Mouse (Mus musculus): ENCODE measurements around the gene Stx7.

Stx7 gene

DNA sequence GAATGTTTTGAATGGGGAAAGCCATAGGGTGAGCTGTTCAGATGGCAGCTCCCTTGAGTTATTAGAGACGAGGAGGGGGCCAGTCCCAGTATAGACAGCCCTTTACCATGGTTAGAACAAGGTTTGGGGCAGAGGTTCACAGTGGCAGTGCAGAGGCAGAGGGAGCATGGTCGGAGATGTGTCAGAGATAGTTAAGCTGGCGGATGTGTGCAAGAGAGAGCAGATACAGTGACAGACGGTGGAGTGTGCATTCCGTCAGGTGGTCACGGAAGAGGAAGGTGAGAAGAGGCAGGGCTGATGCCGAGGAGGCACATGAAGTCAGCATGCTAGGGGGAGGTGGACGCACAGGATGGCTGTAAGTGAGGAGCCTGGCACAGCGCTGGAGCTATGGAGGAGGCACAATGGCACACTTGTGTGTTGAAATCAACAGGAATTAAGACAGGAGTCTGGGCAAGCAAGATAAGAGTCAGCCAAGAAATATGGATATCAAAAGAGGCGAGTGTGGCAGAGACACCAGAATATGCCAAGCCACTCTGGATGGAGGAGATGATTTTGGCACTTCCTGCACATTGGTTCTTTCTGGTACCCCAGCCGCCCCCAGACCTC is 19.0 kb downstream of the Stx7 start:
- no peak for DNase-seq

DNA sequence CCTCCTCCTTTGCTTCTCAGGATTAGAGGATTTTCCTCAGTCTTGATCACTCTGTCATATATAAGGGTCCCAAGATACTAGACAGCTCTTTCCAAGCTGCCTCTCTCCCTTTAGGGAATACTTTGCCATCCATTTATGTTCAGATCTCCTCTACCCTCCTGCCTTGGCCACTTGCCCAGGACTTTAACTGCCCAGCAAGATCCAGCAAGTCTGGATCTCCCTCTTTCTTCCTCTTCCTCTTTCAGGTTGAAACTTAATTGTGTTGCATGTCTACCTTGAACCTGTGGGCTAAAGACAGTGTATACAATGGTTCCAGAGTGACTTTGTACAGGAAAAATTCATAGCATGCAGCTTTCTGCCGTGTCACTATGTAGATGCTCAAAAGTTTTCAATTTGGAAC is 19.8 kb downstream of the Stx7 start:
- no peak for DNase-seq

DNA sequence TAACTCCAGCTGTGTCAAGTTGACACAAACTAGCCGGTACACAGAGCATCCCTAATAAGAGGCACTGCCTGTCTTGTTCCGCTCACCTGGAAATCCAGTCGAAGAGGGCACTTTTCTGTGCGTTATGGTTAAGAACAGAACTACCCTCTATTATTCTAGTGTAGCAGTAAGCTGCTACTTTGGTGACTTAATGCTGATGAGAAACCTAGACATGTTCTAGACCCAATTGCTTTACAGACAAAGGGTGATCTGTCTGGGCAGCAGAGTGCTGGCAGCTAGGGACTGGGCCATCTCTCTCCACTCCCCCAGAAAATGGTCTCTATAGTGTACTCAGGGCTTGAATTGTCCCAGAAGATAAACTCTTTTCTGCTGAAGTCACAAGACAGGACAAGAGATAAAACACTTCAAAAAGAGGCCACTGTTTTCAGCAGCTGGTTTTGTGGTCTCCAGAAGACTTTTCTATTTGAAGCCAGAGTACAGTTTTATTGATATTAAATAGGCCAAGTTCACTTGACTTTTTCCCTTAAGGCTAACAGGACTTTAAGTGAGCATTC is 22.9 kb downstream of the Stx7 start:
- DNase-seq: no peak

DNA sequence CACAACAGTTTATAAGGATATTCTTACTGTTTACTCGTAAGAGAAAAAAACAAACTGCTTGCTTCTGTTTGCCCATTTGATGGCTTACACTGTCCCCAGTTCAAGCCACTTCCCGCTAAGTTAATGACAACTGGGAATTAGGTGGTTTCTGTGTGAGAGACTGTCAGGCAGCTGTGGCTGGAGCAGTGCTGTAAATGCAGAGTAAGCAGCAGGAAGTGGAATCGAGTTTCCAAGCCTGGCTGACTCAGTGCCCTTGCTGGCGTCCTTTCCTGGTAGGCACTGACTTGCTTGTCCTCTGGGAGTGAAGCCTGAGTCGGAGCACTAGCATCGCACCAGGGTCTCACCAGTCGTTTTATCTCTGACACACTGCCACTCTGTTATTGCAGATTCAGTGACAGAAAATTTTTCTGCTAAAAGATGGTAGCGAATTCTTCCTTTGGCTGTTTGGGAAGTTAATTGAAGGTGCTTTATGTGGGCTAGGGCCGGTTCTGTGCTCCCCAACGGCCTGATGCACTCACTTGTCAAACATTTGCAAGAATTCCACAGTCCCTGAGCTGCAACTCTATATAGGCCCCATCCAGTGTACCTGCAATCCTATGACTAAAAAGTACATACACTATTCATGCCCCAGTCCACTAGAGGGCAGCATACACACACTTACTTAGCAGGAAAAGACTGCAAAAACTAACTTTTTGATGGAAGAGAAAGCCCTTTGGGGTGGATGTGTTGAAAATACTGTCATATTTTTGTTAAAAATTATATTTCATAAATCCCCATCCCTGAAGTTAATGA is 24.3 kb downstream of the Stx7 start:
- DNase-seq: peak; percentile 87

DNA sequence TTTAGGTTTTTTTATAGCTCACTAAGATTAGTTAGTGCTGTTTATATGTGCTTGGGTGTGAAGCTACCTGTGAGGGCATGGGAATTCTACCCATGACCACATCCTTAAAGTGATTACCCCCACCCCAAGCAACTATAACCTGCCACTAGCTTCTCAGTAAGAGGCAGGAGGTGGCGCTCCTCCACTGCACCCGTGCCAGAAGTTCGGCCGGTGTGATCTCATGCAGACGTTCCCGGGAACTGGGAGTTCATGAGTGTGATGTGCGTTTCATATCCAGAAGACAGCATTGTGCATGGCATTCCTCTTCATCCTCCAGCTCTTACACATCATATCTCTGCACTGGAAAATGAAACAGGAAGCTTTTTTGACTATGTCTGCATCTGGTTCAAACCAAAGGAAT is 41.3 kb downstream of the Stx7 start:
- peak; percentile 37 for DNase-seq

DNA sequence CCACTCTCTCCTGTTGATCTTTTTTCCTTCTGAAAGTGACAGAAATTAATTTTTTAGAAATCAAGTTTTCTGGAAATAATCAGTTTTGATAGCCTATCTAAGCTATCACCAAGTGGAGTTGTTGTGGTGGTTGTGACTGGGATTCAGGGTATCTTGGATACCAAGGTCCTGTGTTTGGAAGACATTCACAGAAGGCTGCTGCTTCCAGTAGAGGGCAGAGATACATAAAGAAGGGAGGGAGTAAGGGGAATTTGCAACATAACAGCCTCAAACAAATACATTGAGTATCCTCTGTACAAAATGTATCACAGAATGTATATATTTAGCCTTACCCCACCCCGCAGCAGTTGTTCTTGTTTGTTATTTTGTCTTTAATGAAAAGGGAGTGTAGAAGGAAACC is 42.9 kb downstream of the Stx7 start:
- DNase-seq: no peak

DNA sequence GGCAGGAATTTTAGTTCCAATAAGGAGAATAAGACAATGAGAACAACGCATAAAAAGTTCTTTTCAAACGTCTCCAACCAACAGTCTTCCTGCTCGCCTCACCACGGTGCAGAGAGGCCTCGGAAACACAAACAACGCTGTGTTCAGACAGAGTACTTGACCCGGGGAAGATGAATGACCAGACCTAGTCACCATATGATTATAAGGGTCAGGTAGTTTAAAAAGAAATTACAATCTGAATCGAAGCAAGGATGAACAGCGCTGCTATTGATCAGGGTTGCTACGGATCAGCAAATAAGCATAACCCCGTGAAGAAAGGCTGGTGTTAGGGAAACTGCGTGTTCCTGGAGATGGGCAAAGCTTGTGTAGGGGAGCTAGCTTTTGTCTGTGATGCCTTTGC is 50.2 kb downstream of the Stx7 start:
- DNase-seq: peak; percentile 59

DNA sequence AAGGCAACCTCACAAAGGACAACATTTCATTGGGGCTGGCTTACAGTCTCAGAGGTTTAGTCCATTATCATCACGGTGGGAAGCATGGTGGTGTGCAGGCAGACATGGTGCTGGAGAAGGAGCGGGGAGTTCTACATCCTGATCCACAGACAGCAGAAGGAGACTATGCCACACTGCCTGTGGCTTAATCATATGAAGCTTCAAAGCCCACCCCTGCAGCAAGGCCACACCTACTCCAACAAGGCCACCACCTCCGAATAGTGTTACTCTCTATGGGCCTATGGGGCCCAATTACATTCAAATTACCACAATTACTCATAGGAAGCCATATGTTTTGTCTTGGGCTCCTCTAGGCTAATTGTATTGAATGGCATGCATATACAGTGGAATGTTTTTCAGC is 51.0 kb downstream of the Stx7 start:
- no peak for DNase-seq

DNA sequence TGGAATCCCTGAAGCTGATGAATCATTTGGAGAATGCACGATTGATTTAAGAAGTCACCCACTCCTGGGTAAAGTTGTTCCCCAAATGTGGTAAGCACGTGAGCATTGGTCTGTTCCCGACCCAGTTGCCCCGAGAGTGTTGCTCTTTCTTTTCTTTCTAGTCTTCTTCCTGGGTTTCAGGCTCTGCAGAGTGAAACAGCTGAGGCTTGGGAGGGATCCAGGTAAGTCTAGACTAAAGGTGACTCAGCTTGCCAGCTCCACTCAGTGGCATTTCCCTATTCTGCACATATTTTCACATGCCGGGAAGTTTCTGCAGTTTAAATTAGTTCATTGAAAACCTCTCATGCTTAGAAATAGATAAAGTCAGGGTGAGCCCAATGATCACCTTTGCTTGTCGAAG is 61.0 kb downstream of the Stx7 start:
- DNase-seq: no peak

DNA sequence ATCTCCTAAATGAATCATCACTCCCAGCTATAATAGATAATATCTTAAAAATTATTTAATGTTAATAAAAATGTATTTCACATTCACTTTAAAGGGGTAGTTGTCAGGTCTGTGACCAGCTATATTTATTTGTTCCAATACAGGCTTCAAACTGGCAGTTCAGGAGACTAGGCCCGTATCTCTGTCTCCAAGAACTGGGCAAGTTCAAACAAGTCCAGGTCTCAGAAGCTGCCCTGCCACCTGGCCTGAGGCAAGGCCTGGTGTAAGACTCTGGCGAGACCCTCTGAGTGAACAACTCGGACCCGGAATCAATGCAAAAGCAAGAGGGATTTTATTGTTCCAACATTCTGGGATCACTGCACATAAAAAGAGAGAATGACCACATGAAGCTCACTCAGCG is 64.2 kb downstream of the Stx7 start:
- no peak for DNase-seq

DNA sequence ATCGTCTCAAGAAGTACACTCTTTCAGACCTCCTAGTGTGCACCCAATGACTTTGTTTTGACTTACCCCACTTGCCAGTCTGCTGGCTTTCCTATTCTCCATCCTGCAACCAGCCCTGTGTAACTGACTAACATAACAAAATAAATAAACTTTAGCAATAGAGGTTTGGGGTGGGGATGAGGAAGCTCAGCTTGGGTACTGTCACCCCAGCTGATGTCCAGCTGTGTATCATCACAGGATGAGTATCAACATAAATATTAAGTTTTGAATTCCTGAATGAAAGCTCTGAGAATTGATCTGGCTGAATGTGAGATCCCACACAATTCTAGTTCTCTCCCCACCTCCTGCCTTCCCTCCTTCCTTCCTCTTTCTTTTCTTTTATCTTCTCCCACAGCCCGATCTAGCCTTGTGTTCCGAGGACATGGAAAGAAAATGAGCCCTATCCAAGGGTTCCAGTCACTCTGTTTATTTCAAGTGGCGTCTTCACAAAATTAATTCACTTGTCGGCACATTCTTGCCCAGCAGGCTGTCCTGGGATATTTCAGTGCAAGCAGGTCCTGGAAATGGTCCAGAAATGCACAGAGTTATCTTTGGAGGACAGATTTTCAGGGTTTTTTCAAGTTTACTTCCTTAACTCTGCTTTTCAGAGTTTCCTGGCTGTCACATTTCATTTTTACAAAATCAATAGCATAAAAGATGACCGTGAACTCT is 68.6 kb downstream of the Stx7 start:
- DNase-seq: no peak

DNA sequence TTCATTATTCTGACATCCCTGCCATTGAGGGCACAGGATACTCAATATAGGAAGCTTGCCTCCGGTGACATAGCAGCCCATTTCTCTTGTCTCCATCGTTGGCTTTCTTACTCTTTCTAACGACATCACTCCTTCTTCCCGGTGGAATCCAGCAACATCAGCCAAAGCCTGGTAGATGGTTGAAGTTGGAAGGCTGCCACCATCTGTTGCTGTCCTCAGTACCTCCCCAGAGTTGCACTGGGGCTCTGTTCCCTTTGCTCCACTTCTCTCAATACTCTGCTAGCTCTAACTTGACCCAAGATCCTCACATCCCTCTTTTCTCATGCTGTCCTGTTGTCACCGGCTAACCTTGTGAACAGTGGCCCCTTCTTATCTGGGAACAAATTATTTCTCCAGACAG is 71.8 kb downstream of the Stx7 start:
- DNase-seq: no peak

DNA sequence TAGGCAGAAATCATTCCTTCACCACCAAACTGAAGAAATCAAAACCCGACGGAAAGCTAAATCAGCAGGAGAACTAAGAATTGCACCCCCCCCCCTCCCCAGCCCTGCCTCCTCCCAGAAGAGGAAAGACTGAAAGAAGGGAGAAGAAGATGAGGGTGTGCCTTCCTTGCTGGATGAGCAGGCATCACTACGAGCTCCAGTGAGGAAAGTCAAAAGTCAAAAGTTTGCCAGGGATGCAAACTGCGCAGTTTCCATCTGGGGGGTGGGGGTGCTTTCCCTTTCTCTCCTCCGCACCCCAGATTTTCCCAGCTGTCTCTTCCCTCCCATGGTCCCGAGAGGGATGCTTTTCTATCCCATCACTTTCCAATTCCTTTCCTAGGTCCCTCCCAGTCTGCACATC is 73.8 kb downstream of the Stx7 start:
- no peak for DNase-seq

DNA sequence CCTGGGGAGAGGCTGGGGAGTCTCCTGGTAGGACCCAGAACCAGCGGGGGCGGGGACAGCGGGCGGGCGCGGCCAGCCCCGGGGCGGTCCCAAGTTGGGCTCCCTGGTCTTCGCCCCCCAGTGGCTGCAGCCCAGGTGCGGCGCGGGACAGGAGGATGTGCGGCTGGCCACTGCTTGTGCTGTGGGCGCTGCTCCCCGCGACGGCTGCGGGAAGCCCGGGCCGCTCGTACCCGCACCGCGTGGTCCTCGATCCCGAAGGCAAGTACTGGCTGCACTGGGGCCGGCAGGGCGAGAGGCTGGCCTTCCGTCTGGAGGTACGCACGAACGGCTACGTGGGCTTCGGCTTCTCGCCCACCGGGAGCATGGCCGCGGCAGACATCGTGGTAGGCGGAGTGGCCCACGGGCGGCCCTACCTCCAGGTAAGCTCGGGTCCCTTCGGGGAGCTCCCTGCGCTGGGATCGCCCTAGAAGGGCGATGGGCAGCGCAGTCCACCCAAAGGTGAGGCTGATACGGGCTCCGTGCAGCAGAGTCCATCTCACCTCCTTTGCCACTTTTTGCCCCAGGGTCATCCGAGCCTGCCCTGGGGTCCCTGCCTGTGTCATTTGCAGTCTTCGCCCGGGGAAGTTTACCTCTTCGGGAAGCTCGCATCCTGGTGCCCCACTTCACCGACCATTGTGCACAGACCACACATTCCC is 74.5 kb downstream of the Stx7 start, which contains the start of gene Moxd1:
Moxd1 (plus strand) TSS at position 69 of the 695 bp plus-strand sequence.
- DNase-seq: peak; percentile 63

DNA sequence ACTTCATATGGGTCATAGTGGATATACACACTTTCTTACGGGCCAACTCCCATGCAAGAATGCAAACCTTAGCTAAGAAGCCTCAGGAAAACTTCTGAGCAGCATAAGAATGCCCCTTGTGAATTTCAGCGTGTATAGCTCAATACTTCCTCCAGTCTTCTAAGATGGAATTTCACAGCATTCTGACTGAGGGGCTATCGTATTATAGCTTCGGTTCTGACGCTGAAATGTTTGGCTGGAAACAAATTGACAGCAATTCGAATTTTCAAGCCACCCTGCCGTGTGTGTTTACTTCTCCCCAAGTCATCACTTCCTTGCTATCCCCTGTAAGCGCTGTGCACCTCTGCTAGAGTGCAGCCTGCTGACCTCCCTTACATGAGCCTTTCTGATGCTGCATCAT is 75.5 kb downstream of the Stx7 start:
- no peak for DNase-seq

DNA sequence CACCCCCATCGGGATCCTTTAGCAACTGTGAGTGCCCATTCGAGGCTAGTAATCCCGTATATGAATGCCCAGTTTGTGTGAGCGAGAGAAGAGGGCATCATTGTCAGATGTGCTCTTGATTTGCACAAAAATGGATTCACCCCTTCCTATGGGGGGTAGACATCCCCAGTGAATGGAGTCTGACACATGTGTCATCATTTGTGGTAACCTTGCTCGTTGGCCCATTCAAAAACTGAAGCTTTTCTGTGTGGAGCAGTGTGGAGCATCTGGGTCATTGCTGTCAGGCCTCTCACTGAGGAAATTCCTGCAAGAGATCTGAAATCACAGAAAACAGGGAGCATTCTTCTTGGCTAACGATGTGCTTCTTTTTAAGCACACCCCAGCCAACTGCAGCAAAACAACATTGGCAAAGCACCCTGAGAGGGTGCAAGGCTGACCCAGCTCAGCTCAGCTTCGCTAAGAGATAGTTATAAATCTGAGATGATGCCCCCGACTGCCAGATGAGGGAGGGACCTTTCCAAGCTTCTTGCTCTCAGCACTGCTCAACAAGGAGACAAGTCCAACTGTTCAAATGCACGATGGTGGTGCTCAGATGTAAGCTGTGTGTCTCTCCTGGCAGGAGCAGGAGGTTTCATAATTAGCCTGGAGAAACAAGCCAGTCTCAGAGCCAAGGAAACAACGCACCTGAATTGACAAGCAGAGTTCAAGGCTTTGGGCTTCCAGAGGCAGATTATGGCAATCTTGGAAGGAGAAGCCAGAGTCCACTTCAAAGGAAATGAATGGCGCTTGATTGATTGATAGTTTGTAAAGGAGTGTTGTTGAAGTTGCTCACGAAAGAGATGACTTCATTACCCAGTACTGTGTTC is 79.4 kb downstream of the Stx7 start:
- no peak for DNase-seq

DNA sequence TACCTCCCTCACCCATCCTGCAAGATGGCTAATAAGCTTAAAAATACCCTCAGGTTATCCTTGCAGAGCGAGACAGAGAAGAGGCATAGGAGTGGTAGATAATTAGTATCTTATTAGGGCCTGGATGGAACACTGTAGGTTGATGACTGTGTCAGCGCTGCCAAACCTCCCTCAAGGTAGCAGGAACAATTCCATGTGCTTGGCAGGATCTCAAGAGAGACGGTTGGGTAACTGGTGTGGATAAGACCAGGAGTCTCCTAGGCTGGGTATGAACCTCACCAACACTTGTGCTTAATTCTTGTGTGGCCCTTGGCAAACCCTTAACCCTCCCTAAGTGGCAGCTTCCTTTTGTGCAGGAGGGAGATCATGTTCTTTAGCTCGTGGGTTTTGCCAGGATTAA is 83.2 kb downstream of the Stx7 start:
- no peak for DNase-seq

DNA sequence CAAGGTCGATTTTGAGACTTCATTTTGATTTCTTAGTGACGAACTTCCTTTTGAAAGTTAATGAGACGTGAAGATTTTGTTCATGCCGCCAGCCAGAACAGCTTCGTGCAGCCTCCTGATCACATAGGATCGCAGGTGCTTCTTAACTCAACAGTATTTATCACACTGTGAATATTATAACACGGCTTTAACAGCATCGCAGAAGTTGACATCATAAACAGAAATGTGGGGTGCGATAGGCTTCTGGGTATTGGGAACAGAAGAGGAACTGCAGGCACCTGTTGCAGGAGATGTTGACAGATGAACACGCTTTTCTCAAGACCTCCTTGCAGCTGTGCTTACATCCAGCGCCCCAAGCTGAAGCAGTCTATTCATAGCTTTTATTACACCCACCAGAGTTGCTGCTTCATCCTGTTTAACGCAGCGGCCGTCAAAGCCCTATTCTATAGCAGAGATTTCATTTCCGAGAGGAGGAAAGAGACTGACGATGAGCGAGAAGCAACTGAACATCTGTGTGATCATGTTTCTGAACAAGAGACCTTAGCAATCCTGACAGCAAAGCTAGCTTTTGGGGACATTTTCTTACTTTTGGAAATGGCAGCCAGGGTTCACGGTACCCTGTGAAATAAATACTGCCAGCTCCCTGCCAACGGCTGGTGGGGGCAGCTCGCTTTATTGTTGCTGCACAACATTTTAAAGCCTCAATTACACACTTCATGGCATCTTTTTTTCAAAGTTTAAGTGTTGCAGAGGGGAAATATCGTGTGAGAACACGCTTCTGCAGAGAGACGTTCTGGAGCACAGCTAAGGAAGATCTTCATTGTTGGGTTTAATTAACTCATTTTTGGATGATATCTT is 86.6 kb downstream of the Stx7 start:
- no peak for DNase-seq

Measured in embryo, embryonic 11 days (tissue).